Mouse (Mus musculus): ENCODE results near the gene Ankle2.

The Ankle2 gene

DNA sequence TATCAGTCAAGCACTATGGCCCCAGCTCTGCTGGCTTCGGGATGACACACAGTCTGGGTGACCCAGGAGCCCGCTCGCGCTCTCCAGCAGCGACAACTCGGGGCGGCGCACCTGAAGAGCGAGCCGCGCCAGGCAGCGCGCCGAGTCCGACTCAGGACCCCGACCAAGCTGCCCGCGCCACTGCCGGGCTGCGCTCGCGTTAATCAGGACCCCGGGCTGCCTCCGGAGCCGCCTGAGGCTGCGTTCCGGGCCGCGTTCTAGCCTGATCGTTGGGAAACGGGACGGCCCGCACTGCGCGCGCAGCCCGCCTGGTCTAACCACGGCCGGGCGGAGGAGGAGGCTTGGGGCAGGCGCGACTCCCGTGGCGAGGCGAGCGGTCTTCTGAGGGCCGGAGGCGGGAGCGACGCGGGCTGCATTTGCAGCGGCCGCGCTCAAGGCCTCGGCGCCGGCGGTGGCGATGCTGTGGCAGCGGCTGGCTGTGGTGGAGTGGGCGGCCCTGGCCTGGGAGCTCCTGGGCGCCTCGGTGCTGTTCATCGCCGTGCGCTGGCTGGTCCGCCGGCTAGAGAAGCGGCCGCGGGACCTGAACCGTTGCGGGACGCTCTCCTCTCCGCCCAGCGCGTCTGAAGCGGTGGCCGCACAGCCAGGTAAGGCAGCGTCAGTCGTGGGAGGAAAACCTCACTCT lies at the start of gene Ankle2:
Gene Ankle2 (plus strand): TSS at position 225 of the 682 bp plus-strand sequence.
- DNase-seq (ENCODE audit: low spot score), result peak; percentile 65

DNA sequence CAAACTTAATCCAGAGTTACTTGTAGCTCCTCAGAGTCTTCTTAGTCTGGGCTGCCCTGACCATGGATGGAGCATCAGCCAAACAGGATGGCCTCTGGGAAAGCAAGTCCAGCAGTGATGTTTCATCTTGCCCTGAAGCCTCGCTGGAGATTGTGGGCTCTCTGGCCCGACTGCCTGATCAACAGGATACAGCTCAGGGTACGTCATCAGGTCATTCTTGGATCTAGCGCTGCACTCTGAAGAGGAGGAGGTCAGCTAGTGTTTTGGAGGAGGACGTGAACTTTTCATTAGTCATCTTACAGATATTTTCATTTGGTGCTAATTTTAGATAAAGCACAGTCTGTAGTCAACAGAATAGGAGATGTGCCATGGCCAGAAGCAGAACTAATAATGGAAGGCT lies 49.1 kb upstream of the Ankle2 start:
- no peak for DNase-seq (ENCODE audit: low spot score)

DNA sequence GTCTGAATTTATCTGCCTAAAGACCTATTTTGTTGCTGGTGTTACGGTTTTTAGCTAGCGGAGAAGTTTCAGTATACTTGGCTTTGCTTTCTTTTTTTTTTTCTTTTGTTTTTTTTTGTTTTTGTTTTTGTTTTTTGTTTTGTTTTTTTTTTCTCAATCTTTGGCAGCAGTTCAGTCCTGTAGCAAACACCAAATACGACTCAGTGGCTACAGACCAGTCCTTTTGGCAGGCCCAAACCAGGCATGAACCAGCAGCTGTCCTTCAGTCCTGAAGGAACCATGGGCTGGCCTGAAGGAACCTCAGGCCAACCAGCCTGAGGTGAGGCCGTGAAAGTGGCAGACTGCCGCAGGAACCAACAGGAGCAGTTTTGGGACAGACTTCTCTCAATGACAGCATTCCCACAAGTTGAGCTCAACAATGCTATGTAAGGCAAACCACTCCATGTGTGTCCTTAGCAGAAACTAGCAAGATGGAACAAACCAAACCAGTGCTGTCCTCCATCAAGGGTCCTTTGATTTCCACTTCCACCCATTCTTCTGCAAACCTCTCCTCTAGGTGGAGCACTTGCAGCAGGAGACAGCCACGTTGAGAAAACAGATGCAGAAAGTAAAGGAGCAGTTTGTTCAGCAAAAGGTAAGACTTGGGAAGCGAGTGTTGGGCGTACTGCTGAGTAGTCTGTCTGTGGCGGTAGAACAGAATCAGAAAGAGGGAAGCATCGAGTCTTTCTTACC lies 27.5 kb upstream of the Ankle2 start:
- DNase-seq (ENCODE audit: low spot score), result no peak

DNA sequence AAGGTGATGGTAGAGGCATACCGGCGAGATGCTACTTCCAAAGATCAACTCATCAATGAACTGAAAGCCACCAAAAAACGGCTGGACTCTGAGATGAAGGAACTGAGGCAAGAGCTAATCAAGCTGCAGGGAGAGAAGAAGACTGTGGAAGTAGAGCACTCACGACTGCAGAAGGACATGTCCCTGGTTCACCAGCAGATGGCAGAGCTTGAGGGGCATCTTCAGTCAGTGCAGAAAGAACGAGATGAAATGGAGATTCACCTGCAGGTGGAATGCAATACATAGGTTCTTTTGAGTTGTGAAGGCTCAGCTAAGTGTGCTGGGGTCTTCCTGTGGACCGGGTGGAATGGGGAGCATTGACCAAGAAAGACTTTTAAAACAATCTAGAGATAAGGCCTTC lies 26.0 kb upstream of the Ankle2 start:
- DNase-seq (ENCODE audit: low spot score), result no peak

DNA sequence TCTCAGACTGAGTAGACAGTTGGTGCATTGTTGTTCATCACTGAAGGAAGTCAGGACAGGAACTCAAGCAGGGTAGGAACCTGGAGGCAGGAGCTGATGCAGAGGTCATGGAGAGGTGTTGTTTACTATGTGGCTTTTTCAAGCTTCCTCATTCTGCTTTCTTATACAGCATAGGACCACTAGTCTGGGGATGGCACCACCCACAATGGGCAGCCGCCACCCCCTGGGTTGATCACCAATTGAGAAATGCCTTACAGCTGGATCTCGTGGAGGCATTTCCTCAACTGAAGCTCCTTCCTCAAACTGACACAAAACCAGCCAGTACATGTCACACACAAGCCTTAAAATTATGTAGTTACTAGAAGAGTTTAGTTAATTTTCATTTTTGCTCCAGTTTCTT lies 19.5 kb upstream of the Ankle2 start:
- DNase-seq (ENCODE audit: low spot score), result no peak

DNA sequence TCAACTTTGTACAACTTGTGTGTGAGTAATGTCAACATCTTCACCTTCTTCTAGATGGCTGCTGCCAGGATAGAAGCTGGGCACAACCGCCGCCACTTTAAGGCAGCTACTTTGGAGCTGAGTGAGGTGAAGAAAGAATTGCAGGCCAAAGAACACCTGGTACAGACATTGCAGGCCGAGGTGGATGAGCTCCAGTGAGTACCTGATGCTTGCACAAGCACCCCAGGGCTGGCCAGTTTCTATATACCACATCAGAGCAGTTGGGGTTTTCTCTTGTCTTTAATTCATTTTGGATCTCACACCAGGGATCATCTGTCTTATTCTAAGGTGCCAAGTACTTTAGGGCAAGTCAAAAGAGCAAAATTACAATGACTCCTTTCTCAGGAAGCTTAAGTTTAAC lies 14.0 kb upstream of the Ankle2 start:
- no peak for DNase-seq (ENCODE audit: low spot score)

DNA sequence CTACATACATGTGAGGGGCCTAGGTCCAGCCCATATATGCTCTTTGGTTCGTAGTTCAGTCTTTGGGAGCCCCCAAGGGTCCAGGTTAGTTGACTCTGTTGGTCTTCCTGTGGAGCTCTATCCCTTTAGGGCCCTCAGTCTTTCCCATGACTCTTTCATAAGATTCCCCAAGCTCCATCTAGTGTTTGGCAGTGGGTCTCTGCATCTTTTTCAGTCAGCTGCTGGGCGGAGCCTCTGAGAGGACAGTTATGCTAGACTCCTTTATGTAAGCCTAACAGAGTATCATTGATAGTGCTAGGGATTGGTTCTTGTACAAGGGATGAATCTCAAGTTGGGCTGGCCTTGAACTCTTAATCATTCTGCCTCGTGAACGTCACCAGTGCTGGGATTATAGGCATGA lies 10.5 kb upstream of the Ankle2 start:
- no peak for DNase-seq (ENCODE audit: low spot score)

DNA sequence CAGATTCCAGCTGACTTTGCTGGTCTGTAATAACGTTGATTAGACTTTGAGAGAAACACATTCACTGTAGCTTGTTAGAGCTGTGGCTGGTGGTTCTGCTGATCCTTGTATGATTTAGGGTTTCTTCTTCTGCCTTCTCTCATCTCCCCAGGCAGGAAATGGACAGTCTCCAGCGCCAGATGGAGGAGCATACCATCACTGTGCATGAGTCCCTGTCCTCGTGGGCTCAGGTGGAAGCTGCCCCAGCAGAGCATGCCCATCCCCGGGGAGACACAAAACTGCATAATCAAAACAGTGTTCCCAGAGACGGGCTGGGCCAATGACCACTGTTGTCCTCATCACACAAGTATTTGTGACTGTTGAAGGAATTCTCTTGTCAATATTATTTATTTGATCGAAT lies 8.0 kb upstream of the Ankle2 start:
- no peak for DNase-seq (ENCODE audit: low spot score)

DNA sequence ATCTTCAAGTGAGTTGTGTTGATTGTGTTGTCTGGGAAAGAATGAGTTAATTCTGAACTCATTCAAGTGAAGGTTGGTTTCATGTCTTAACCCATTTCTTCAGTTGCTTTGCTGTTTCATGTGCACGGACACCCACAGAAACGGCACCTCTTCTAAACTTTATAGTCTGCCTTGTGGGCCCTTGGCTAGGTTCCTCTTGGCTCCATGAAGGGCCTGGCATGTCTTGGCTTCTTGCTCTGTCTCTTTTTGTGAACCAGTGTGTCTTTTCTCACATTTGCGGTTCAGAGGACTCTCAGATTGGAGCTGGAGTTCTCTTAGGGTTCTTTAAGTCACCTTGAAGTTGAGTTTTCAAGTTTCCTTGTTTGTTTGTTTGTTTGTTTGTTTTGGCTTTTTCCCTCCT lies 5.7 kb upstream of the Ankle2 start:
- DNase-seq (ENCODE audit: low spot score), result no peak

DNA sequence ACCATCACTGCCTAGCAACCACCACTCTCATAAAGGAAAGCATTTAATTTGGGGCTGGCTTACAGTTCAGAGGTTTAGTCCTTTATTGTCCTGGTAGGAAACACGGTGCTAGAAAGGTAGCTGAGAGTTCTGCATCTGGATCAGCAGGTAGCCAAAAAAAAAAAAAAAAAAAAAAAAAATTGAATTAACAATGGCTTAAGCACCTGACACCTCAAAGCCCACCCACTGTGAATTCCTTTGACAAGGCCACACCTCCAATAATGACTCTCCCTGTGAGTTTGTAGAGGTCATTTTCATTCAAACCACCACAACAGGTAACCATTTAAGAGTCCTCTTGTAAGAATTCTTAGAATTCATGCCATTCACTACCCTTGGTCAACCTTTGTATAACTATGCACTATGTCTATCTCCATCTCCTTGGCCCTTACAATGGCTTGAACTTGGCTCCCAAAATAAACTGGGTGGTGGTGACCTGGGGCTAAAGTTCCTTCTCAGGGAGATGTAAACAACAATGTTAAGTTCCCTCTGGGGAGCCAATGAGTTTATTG lies 3.4 kb upstream of the Ankle2 start:
- no peak for DNase-seq (ENCODE audit: low spot score)

DNA sequence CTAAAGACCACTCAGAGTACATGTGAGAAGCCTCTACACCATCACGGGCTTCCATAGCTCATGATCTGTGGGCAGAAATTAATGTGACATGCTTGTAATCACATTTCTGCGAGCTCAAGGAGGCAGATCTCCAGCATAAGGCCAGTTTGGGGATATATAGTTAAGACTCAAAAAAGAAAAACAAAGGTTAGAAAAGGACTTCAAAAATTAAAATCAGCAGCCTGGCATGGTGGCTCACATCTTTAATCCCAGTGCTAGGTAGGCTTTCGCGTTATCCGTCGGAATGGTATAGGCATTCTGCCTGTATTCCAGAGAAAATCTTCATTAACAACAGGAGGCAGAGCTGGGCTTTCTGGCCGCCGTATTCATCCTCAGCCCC lies 414 bp upstream of the Ankle2 start:
- DNase-seq (ENCODE audit: low spot score), result no peak

DNA sequence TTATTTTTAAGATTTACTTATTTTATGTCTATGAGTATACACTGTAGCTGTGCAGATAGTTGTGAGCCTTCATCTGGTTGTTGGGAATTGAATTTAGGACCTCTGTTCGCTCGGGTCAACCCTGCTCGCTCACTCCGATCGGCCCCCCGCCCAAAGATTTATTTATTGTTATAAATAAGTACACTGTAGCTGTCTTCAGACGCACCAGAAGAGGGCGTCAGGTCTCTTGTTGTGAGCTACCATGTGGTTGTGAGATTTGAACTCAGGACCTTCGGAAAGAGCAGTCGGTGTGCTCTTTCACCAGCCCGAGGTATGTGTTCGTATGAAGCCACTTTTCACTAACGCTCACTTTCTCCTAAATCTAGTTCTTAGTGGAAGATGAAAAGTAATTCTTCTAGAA lies 834 bp downstream of the Ankle2 start:
- no peak for DNase-seq (ENCODE audit: low spot score)

DNA sequence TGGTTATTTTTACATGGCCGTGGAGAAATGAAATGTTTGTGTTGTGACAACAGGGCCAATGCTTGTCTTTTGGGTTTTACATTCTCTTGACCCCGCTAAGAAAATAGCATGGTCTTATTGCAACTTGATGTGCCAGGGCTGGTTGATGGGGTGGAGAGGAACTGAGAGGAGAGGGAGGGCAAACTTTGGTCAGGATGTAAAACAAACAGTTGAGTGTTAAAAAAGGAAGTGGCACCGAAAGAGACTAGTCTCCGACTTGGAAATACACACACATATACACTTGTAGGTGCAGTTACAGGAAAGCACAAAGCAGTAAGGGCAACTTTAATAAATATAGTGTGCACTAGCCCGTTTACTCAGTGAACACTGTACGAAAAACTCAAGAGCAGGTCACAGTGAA lies 1.5 kb downstream of the Ankle2 start:
- no peak for DNase-seq (ENCODE audit: low spot score)

DNA sequence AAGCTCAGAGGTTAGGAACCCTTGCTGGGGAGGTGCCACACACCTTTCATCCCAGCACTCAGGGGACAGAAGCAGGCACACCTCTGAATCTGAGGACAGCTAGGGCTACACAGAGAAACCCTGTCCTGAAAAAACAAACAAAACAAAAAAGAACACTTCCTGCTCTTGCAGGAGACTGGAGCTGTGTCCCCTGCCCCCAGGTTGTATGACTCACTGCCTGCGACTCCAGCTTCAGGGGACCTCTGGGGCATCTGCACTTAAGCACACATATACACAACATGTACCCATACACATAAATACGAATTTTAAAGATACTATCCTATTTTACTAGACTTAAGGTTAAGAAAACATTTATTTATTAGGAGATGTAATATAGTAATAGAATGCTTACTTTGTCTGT lies 13.3 kb downstream of the Ankle2 start:
- DNase-seq (ENCODE audit: low spot score), result no peak

DNA sequence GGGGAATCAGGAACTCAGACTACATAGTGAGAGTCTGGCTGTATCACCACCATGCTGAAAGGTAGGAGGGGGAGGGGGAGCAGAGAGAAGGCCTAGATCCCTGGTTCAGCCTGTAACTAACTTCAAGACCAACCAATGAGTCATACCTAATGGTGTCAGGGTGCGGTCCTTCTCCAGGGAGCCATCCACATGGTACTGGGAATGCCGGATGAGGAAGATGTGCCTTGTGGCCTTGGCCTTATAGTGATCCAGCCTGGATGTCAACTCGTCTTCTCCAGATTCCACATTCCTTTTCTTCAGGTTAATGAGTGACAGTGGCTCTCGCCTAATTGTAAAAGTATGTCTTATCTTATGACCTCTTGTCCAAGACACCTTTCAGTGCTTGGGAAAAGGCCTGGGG lies 36.1 kb downstream of the Ankle2 start:
- DNase-seq (ENCODE audit: low spot score), result no peak

DNA sequence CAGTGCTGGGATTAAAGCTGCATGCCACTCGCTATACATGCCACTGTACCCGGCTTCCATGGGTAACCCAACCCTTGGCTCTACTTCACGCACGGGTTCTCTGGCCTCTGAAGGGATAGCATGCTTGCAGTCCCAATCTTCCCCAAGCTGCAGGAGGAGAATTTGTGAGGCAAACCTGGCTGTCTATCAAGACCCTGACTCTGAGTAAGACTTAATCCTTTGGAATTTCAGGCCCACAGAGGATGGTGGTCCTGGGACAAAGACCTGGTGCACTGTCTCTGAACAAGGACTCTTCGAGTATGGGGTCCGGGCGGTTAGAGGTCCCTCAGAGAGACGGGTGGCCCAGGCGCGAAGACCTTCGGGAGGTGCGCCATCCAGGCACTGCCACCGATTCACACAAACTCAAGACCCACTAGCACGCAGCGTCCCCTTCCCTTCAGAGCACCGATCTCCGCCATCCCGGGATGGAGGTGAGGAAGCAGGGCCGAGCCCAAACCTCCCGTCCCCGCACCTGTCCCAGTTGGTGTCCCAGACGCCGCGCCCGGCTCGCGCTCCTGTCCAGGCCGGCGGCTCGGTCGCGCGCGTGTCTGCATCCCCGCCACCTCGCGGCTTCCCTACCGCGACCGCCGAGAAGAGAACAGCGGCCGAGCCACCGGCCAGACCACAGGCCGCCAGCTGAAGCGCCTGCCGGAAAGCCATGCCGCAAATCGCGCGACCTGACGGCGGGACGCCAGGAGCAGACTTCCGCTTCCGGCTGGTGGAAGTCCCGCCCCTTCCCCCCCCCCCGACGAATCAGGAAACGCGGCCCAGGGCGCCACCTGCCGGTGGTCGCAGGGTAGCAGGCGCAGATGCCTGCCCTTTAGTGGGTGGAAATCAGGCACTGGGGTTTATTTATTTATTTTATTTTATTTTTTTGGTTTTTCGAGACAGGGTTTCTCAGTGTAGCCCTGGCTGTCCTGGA lies 38.6 kb downstream of the Ankle2 start, which contains the start of gene Pgam5:
Gene Pgam5 (minus strand): TSS at position 773 of the 961 bp plus-strand sequence.
- peak; percentile 63 for DNase-seq (ENCODE audit: low spot score)

DNA sequence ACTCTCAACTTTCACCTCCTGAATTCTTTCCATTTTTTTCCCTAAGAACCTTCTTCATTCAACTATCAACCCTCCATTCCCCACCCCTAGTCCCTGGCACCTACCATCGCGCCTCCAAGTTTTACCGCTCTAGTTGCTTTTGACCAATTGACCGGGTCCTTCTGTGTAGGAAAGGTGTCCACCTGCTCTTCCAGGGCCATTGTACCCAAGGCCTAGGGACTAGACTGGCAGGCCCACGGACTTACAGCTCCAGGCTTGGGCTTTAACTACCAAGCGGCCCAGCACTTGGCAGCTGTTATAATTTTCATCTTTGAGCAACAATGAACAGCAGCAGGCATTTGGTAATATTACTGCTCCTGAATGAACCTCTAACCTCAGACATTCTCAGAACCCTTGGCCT lies 39.4 kb downstream of the Ankle2 start:
- DNase-seq (ENCODE audit: low spot score), result no peak

DNA sequence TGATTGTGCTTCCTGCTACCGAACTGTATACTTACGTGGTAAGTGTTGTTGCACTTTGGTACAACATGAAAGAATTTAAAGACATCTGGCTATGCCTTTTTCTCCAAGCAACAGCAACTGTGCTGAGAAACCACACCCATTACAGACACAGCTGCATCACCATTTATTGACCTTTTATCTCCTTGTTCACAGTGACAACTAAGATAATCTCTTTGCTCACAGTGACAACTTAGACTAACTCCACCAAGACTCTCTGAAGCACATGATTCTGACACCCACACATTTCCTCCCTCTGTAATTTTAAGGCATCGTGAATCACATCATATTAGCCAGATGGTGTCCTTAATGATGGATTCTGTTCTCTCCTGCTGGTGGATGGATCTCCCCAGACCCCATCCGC lies 43.3 kb downstream of the Ankle2 start:
- no peak for DNase-seq (ENCODE audit: low spot score)

DNA sequence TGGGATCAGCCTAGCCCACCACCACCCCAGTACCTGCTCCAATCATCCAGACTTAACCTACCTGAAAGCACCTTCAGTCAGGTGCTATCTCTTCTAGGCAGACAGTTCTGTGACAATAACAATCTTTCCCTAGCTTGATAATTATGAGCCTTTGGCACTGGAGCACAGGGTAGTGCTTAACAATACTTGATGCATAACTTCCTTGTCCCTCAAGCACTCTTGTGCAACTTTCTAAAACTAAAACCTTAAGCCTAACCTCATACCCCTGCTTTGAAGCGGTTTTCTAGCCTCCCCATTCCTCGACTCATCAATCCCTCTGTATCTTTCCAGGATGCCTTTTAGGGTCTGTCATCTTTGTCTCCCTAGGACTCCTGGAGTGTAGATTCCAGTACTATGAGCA lies 44.0 kb downstream of the Ankle2 start:
- no peak for DNase-seq (ENCODE audit: low spot score)

DNA sequence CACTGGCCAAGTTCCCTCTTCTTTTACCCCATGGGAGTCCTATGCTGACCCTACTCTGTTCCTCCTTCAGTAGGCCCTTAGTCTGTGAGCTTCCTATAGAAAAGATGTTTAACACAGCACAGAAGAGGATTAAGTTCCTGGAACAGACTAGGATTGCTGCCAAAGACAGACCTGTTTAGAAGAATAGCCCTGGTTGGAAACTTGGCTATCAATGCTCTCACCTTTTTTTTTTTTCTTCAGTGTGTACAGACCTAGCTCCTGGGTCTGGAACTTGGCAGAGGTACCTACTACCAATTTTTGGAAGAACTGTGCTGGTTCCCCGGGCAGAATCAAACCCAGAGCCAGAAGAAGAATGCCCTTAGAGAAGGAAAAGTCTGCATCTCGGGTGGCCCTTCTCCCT lies 45.6 kb downstream of the Ankle2 start:
- DNase-seq (ENCODE audit: low spot score), result no peak

DNA sequence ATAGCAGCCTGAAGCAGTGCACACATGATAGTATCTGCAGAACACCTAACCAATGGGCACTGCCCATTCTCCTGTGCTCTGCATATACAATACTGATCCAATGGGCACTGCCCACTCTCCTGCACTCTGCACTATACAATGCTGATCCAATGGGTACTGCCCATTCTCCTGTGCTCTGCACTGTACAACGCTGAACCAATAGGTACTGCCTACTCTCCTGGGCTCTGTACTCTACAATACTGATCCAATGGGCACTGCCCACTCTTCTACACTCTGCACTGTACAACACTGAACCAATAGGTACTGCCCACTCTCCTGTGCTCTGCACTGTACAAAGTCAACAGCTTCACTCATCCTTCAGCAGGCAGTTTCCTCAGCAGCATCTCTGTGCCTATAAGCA lies 46.1 kb downstream of the Ankle2 start:
- DNase-seq (ENCODE audit: low spot score), result no peak

DNA sequence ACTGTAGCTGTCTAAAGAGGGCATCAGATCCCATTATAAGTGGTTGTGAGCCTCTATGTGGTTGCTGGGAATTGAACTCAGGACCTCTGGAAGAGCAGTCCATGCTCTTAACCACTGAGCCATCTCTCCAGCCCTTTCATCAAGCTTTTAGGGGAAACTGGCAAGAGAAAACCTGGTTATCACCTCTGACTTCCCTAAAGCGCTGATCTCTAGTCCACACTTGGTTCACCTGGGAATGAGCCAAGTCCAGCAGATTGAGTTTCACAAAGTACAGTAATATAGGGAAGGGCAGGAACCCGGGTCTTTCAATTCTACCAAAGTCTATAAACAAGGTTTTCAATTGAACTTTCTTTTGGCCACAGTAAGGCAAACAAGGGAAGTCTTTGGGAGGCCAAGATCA lies 51.2 kb downstream of the Ankle2 start:
- no peak for DNase-seq (ENCODE audit: low spot score)

DNA sequence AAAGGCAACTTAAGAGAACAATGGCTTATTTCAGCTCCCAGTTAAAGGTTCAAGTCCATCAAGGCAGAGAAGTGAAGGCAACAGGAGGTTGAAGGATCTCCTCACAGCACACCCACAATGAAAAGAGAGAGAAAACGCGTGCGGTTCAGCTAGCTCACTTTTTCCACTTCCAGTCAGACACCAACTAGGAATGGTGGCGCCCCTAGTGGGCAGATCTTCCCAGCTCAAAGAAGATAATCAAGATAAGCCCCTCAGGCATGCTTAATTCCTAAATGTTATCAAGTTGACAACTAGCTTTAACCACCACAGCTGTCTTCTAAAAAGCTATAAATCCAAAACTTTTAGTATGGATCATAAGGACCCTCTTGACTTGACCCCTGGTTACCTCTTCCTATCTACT lies 53.7 kb downstream of the Ankle2 start:
- no peak for DNase-seq (ENCODE audit: low spot score)
